Mouse (Mus musculus) forebrain, embryonic 10.5 days (tissue): ENCODE results near the gene Rfx8. TPM values are rescaled to one million over a fixed set of nuclear protein-coding genes. Genes with fewer than 3 reads are reported as not detected.

Experiments used
- DNase-seq: peaks from one replicate; pipeline ENCODE4 v3.0.0-alpha.2; 2017; ENCODE audit warnings: low spot score; ENCODE audit errors: extremely low spot score
- H3K27ac ChIP-seq: fragments of 300-500 bp; sonication (generic); 2 replicates; pipeline ENCODE4 v1.5.1; 2016; ENCODE audit warnings: mild to moderate bottlenecking
- H3K27me3 ChIP-seq: fragments of 300-500 bp; sonication (generic); 2 replicates; pipeline ENCODE4 v1.6.1; 2016; ENCODE audit warnings: mild to moderate bottlenecking; ENCODE audit not compliant: poor library complexity, severe bottlenecking
- H3K36me3 ChIP-seq: fragments of 300-500 bp; sonication (generic); replicated peaks from 2 replicates; pipeline ENCODE4 v1.6.1; 2016; ENCODE audit warnings: mild to moderate bottlenecking, moderate library complexity
- H3K4me1 ChIP-seq: fragments of 300-500 bp; sonication (generic); 2 replicates; pipeline ENCODE4 v1.6.1; 2016
- H3K4me3 ChIP-seq: fragments of 300-500 bp; sonication (generic); 2 replicates; pipeline ENCODE4 v1.5.1; 2016; ENCODE audit warnings: mild to moderate bottlenecking, moderate library complexity
- H3K9me3 ChIP-seq: fragments of 300-500 bp; sonication (generic); 2 replicates; pipeline ENCODE4 v1.6.1; 2016; ENCODE audit warnings: mild to moderate bottlenecking, moderate library complexity
- WGBS: fragments of 180-500 bp; shearing (Covaris S2); methylation state at CpG from one replicate; pipeline ENCODE4 v1.1.7; 2016; 5-methylcytosine and 5-hydroxymethylcytosine counted together
- polyA plus RNA-seq: library from polyadenylated mRNA; unstranded; fragments of >200 nt; fragmentation: Nextera tagmentation; extraction: Ambion mirVana; gene quantifications from 2 replicates; pipeline ENCODE4 v1.2.1, GENCODE M21; 2016

Gene Rfx8
- polyA plus RNA-seq, 1 experiment from 2014 or later, result 0.22 TPM

DNA sequence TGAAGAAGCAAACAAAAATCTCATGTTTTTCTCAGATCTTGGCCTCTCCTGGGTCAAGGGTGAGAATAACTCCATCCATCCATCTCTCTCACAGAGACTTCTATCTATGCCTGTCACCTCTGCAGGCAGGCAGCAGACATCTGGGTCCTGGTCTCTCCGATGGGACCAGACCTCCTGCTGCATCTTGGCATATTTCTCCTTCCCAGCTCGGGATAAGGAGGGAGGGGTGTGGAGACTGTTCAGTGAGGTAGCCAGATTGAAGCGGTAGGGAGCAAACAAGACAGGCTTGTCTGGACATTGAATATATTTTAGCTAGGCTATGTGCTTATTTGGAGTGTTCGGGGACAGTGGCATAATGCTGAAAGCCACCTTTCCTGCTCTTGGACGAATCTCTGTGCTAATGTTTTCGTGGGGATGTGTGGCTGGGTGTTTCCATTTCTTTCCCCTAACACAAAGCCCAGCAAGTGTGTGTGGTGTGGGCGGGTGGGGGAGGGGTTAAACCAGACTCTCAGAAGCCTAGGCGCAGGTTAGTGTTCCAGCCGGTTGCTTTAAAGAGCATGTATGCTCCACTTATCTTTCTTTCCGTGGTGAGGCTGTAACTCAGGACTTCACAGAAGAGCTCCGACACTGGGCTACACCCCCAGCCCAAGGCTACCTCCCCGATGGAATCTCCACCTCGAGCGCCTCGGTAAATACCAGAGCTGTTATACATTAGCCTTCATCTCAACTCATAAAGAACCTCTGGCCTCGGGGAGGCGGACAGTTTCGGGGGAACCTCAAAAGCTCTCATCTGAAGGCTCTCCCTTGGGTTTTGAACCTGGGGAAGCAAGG lies 18.4 kb downstream of the Rfx8 start:
- H3K36me3 ChIP-seq, result no peaks in the 10 kb centered on the region
- H3K9me3 ChIP-seq, result no peaks in the 10 kb centered on the region
- 22% methylated on average over 18 of the region's 18 CpGs for WGBS
- H3K27me3 ChIP-seq, result peaks cover 14% of the 10 kb centered on the region
- H3K4me1 ChIP-seq, result peaks cover 53% of the 10 kb centered on the region
- peak; percentile 31 for DNase-seq
- peak overlapping the region; percentile 85 for H3K27ac ChIP-seq
- H3K4me3 ChIP-seq, result peak overlapping the region; percentile 4; the same call in 1 of the 2 replicates

GRCm38 (mm10) chr1:39701274-39701602 lies 19.6 kb downstream of the Rfx8 start:
- H3K27ac ChIP-seq, result peak overlapping the region; percentile 85
- no peaks in the 10 kb centered on the region for H3K36me3 ChIP-seq
- peak overlapping the region; percentile 27 for H3K4me3 ChIP-seq
- DNase-seq, result peak; percentile 70
- H3K4me1 ChIP-seq, result peaks cover 53% of the 10 kb centered on the region
- H3K9me3 ChIP-seq, result no peaks in the 10 kb centered on the region
- peaks cover 17% of the 10 kb centered on the region for H3K27me3 ChIP-seq
- WGBS, result under 1% methylated on average over 9 of the region's 9 CpGs

DNA sequence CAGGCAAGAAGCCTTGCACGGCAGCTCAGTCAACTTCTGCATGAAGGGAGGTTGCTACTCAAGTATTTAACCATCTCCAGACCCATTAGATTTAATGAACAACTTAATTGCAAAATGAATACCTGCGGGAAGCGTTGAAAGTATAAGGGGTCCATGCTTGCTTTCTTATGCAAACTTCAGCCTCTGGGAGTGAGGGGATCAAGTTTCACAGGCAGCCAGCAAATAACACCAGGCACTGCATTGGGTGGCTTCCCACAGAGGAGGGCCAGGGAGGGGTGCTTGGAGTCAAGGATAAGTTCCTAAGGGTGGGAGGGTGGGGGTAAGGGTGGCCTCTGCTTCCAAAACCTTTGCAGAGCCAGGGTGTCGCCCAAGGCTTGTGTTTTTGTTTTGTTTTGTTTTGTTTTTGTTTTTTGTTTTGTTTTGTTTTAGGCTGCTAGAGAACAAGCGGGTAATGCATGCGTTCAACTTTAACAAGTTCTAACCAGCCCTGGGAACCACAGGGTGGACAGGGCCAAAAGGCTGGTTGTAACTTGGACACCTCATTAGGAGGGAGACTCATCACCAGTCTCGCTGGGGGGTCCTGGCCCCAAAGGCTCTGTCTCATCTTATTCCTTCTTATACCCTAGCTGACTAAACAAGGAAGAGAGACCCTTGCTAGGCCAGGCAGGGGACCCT lies 20.1 kb downstream of the Rfx8 start:
- peak; percentile 47 for DNase-seq
- peak overlapping the region; percentile 85 for H3K27ac ChIP-seq
- WGBS, result 7% methylated on average over 7 of the region's 7 CpGs
- H3K36me3 ChIP-seq, result no peaks in the 10 kb centered on the region
- no peaks in the 10 kb centered on the region for H3K9me3 ChIP-seq
- peak overlapping the region; percentile 27 for H3K4me3 ChIP-seq
- peaks cover 17% of the 10 kb centered on the region for H3K27me3 ChIP-seq
- peaks cover 53% of the 10 kb centered on the region for H3K4me1 ChIP-seq

- H3K27ac ChIP-seq, result peak overlapping the region; percentile 66
Measured at GRCm38 (mm10) chr1:39698456-39698855, 22.3 kb downstream of the Rfx8 start.

GRCm38 (mm10) chr1:39695198-39695597 lies 25.6 kb downstream of the Rfx8 start:
- Histone ChIP-seq H3K4me3 (no peak overlapping the region), H3K27me3 (peaks cover 25% of the 10 kb centered on the region), H3K9me3 (no peaks in the 10 kb centered on the region), H3K4me1 (peaks cover 43% of the 10 kb centered on the region), H3K27ac (no peak overlapping the region), H3K36me3 (no peaks in the 10 kb centered on the region)
- DNase-seq, result no peak
- WGBS, result 59% methylated on average over 4 of the region's 4 CpGs

More at GRCm38 (mm10) chr1:39698456-39698855, 22.3 kb downstream of the Rfx8 start:
- no peak for DNase-seq
- no peaks in the 10 kb centered on the region for H3K36me3 ChIP-seq
- no peak overlapping the region for H3K4me3 ChIP-seq
- H3K27me3 ChIP-seq, result peaks cover 17% of the 10 kb centered on the region
- WGBS, result 24% methylated on average over 6 of the region's 6 CpGs
- no peaks in the 10 kb centered on the region for H3K9me3 ChIP-seq
- peaks cover 66% of the 10 kb centered on the region for H3K4me1 ChIP-seq

DNA sequence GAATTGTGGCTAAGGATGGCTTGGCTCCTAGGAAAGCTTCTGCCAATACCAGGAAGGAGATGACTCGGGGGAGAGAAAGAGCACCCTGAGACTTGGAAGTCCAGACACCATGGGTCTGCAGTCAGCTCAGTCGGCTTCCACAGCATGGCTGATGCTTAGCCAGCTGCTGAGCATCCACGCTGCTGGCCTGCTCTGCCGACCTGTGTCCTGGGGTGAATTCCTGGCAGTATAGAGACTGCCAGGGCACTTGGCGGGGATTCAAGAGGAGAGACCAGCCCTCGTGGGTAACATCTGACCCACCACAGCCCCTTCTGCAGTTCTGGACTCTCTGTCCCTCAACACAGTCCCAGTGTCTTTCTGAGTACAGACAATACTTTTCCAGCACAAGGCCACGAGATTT lies 26.0 kb downstream of the Rfx8 start:
- peaks cover 39% of the 10 kb centered on the region for H3K4me1 ChIP-seq
- H3K27me3 ChIP-seq, result peaks cover 25% of the 10 kb centered on the region
- no peaks in the 10 kb centered on the region for H3K9me3 ChIP-seq
- WGBS, result 55% methylated on average over 7 of the region's 7 CpGs
- no peak overlapping the region for H3K4me3 ChIP-seq
- H3K27ac ChIP-seq, result peak overlapping the region; percentile 62; the same call in 1 of the 2 replicates
- no peaks in the 10 kb centered on the region for H3K36me3 ChIP-seq
- DNase-seq, result no peak

DNA sequence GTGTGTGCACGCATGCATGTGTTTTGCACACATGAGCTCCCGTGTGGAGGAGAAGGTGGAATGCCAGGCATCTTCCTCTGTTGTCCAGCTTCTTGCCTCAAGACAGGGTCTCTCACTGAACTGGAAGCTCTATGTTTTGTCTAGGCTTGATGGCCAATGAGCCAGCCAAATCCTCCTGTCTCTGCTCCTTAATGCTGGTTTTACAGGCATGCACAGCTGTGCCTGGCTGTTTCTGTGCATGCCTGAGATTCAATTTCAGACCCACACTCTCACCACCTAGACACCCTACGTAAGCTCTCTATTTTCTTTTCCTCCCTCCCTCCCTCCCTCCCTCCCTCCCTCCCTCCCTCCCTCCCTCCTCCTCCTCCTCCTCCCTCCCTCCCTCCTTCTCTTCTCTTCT lies 28.8 kb downstream of the Rfx8 start:
- WGBS, result 70% methylated on average over 3 of the region's 3 CpGs
- no peak for DNase-seq

DNA sequence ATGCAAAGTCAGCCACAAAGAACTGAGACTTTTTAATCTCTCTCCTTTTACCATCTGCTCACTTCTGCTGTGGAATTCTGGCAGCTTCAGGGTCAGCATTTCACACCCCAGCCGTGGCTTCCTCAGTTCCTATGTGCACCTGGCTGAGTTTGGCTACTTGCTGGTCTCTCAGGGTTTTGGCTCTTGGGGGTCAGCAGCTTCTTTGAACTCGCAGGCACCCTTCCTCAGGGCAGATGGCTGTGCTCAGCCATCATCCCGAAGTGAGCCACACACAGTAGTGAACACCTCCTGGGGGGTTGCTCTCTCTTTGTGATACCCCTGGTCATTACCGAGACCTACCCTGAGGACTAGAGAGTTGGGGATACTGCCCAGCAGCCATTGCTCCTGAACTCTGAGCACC lies 29.7 kb downstream of the Rfx8 start:
- WGBS, result 64% methylated on average over 4 of the region's 4 CpGs
- no peaks in the 10 kb centered on the region for H3K36me3 ChIP-seq
- peaks cover 28% of the 10 kb centered on the region for H3K4me1 ChIP-seq
- peaks cover 7% of the 10 kb centered on the region; the same call in 1 of the 2 replicates for H3K27me3 ChIP-seq
- no peak for DNase-seq
- peak overlapping the region; percentile 15; the same call in 1 of the 2 replicates for H3K27ac ChIP-seq
- H3K9me3 ChIP-seq, result no peaks in the 10 kb centered on the region
- no peak overlapping the region for H3K4me3 ChIP-seq

More for the DNA sequence above, 28.8 kb downstream of the Rfx8 start:
- Histone ChIP-seq H3K27ac (no peak overlapping the region), H3K9me3 (no peaks in the 10 kb centered on the region), H3K4me3 (no peak overlapping the region), H3K27me3 (peaks cover 7% of the 10 kb centered on the region; the same call in 1 of the 2 replicates), H3K36me3 (no peaks in the 10 kb centered on the region), H3K4me1 (peaks cover 22% of the 10 kb centered on the region)

- no peak overlapping the region for H3K27ac ChIP-seq
- H3K27me3 ChIP-seq, result peaks cover 7% of the 10 kb centered on the region; the same call in 1 of the 2 replicates
- peaks cover 18% of the 10 kb centered on the region for H3K4me1 ChIP-seq
- no peaks in the 10 kb centered on the region for H3K36me3 ChIP-seq
- no peak for DNase-seq
- no peak overlapping the region for H3K4me3 ChIP-seq
- H3K9me3 ChIP-seq, result no peaks in the 10 kb centered on the region
- WGBS, result 85% methylated on average over 6 of the region's 6 CpGs
Measured at GRCm38 (mm10) chr1:39688573-39688972, 32.2 kb downstream of the Rfx8 start.

DNA sequence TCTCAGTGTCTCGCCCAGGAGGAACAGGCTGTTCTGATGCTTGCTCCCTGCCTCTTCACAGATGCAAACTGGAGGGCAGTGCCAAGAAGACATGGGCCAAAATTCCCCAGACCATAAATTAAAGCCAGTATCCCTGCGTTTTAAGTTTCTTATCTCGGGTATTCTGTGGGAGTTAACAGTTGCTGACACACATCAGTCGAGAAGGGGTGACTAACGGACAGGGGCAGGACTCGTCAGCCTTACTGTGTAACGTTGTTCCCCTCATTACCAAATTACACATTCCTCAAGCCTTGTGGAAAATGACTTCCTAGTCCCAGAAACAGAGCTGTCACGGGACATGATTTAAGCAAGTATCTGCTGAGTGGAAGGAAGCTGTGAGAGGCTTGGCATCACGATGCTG lies 33.5 kb downstream of the Rfx8 start:
- Histone ChIP-seq H3K9me3 (no peaks in the 10 kb centered on the region), H3K27ac (no peak overlapping the region), H3K4me1 (peaks cover 18% of the 10 kb centered on the region), H3K36me3 (no peaks in the 10 kb centered on the region), H3K27me3 (peaks cover 7% of the 10 kb centered on the region; the same call in 1 of the 2 replicates), H3K4me3 (no peak overlapping the region)
- WGBS, result 81% methylated on average over 9 of the region's 9 CpGs
- DNase-seq, result no peak

DNA sequence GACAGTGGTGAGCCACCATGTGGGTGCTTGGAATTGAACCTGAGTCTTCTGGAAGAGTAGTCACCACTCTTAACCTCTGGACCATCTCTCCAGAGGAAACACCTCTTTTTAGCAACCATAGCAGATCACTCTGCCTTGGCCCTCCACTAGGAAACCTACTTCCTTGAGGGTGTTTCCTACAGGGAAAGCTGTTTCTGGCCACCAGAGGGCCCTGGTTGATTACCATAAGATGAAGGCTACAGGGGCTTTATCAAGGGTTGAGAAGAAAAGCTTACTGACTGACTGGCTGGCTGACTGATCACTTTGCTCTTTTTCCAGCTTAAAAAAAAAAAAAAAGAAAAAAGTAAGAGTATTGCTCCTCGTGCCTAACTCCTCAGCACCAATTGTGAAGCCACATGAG lies 35.0 kb downstream of the Rfx8 start:
- no peaks in the 10 kb centered on the region for H3K36me3 ChIP-seq

DNA sequence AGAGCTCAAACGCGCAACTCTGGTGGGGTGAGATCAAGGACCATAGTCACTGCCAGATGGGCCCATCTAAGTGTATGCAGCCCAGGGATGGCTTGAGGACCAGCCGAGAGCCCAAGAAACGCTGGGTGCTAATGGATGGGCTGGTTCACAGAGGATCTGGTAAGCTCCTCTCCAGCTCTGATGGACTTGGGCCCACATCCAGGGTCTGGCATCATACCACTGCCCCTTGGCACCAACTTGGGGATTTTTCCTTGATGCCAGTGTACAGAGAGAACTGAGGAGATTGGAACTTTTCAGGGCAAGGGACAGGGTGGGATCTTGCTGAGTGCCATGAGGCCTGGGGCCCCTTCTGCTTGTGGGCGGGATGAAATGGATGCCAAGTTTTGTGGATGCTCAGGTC lies 39.2 kb downstream of the Rfx8 start:
- Histone ChIP-seq H3K36me3 (no peaks in the 10 kb centered on the region), H3K4me3 (no peak overlapping the region), H3K9me3 (no peaks in the 10 kb centered on the region), H3K27ac (no peak overlapping the region), H3K27me3 (no peaks in the 10 kb centered on the region), H3K4me1 (peaks cover 14% of the 10 kb centered on the region; the same call in 1 of the 2 replicates)
- no peak for DNase-seq
- WGBS, result 93% methylated on average over 5 of the region's 5 CpGs

More for the DNA sequence above, 35.0 kb downstream of the Rfx8 start:
- no peaks in the 10 kb centered on the region for H3K9me3 ChIP-seq
- peak; percentile 59 for DNase-seq
- 7% methylated on average over 1 of the region's 1 CpGs for WGBS
- no peaks in the 10 kb centered on the region for H3K27me3 ChIP-seq
- no peak overlapping the region for H3K27ac ChIP-seq
- peaks cover 9% of the 10 kb centered on the region; the same call in 1 of the 2 replicates for H3K4me1 ChIP-seq
- H3K4me3 ChIP-seq, result no peak overlapping the region

GRCm38 (mm10) chr1:39680546-39680945 lies 40.3 kb downstream of the Rfx8 start:
- DNase-seq, result no peak
- 72% methylated on average over 6 of the region's 6 CpGs for WGBS
- 0 out of 2 replicates have a peak, but pooled peaks cover 8% of the 10 kb centered on the region for H3K4me1 ChIP-seq
- H3K36me3 ChIP-seq, result no peaks in the 10 kb centered on the region
- no peaks in the 10 kb centered on the region for H3K9me3 ChIP-seq
- H3K4me3 ChIP-seq, result no peak overlapping the region
- no peaks in the 10 kb centered on the region for H3K27me3 ChIP-seq
- H3K27ac ChIP-seq, result no peak overlapping the region
